Mouse (Mus musculus): ENCODE measurements at regions not wholly inside any gene's neighbourhood (a gene's known extent, or its start where the extent isn't known, plus 50 kb on each side); places are given as distances from the start of the nearest gene placed in this dataset.

DNA sequence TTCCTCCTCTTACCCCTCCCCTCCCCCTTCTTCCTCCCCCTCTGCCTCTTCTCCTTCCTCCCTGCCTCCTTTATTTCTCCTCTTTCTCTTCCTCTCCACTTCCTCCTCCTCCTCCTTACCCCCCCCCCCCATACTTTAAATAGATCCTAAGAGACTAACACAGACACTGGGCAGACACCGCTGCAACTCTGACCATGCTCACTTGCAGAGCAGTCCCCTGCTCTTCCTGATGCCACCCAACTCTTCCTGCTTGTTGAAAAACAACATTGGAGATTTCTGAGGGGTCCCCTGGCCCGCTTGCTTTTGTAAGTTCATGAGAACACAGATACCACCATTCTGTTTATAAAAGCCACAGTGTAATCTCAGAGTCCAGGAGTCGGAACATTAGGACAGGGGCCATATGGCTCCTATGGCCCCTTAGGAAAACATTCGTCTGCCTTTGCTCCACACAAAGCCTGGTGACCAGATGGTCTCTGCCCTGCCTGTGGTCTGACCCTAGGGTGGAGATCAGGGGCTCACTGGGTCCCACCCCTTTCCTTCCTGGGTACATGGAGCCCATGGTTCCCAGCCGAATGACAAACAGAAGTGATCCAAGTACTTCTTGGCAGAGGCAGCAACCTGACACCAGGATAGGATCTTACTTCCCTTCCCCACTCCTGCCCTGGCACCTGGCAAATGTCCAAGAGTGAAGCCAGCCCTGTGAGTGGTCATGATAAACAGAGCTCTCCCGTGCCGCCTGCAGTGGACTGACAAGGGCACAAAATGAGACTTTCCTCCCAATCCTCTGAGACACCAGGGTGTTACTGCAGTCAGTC is 123.1 kb downstream of the Ets2 start:
- 35% methylated on average over 7 of the region's 7 CpGs for WGBS
- ATAC-seq, result no peak

DNA sequence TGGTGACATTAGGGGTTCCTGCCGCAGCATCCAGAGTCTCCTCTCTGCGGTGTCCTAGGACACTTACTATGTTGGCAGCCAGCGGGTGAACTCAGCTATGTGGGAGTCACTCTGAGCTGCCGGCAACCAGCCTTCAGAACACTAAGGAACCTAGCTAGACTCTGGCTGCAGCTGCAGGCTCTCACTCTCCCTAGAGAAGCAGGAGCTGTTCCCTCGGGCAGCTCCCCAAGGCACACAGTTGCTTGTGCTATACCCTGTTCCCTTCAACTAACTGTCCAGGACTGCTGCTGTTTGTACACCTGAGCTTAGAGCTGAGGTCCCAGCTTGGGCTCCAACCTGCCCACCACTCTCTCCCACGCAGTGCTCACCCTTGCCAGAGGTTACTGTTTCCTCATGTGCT is 121.9 kb downstream of the Ets2 start:
- Histone ChIP-seq H3K4me1 (ENCODE audit: insufficient read depth) (peaks cover 7% of the 10 kb centered on the region; the same call in 1 of the 2 replicates), H3K9me3 (ENCODE audit: low read length) (no peaks in the 10 kb centered on the region), H3K27me3 (ENCODE audit: insufficient read depth, low read length) (no peaks in the 10 kb centered on the region), H3K9ac (no peak overlapping the region), H3K4me3 (ENCODE audit: low read depth, low read length) (no peak overlapping the region), H3K27ac (ENCODE audit: low read depth, low read length) (no peak overlapping the region), H3K4me2 (ENCODE audit: low read depth) (no peak overlapping the region), H3K36me3 (ENCODE audit: insufficient read depth) (no peaks in the 10 kb centered on the region)
- 75% methylated on average over 6 of the region's 6 CpGs for WGBS
- TF ChIP-seq CTCF (IDR thresholded peaks at IDR 0.05; ENCODE audit: low read depth), result no peak
- DNase-seq (no peak), ATAC-seq (no peak)

More for the DNA sequence above, 123.1 kb downstream of the Ets2 start:
- H3K4me1 ChIP-seq (ENCODE audit: insufficient read depth), result peaks cover 7% of the 10 kb centered on the region; the same call in 1 of the 2 replicates
- H3K4me3 ChIP-seq (ENCODE audit: low read depth, low read length), result no peak overlapping the region
- DNase-seq, result no peak
- H3K27me3 ChIP-seq (ENCODE audit: insufficient read depth, low read length), result no peaks in the 10 kb centered on the region
- no peak overlapping the region for H3K27ac ChIP-seq (ENCODE audit: low read depth, low read length)
- no peak for TF ChIP-seq CTCF (IDR thresholded peaks at IDR 0.05; ENCODE audit: low read depth)
- H3K9ac ChIP-seq, result no peak overlapping the region
- no peaks in the 10 kb centered on the region for H3K36me3 ChIP-seq (ENCODE audit: insufficient read depth)
- no peaks in the 10 kb centered on the region for H3K9me3 ChIP-seq (ENCODE audit: low read length)
- no peak overlapping the region for H3K4me2 ChIP-seq (ENCODE audit: low read depth)

DNA sequence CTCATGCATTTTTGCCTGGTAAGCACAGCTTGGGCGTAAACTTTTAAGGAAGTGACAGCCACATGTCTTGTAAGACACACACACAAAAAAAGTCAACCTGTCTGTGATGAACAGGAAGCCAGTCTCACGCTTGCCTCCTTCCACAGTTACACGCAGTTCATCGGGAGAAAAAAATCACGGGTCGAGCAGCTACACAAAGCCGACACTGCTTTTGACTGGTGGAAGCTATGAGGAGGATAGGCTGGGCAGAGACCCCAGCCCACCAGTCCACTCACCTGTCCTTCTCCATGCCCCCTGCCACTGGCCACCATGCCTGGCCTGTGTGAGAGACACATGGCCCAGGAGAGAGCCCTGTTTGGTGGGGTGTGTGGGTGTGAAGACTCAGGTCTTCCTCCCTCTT is 119.2 kb downstream of the Ets2 start:
- no peak for DNase-seq
- Histone ChIP-seq H3K4me1 (ENCODE audit: insufficient read depth) (peaks cover 7% of the 10 kb centered on the region; the same call in 1 of the 2 replicates), H3K9ac (no peak overlapping the region), H3K9me3 (ENCODE audit: low read length) (no peaks in the 10 kb centered on the region), H3K27me3 (ENCODE audit: insufficient read depth, low read length) (no peaks in the 10 kb centered on the region), H3K4me3 (ENCODE audit: low read depth, low read length) (no peak overlapping the region), H3K36me3 (ENCODE audit: insufficient read depth) (no peaks in the 10 kb centered on the region), H3K4me2 (ENCODE audit: low read depth) (no peak overlapping the region), H3K27ac (ENCODE audit: low read depth, low read length) (no peak overlapping the region)
- no peak for ATAC-seq
- WGBS, result 88% methylated on average over 7 of the region's 7 CpGs
- TF ChIP-seq CTCF (IDR thresholded peaks at IDR 0.05; ENCODE audit: low read depth), result no peak

DNA sequence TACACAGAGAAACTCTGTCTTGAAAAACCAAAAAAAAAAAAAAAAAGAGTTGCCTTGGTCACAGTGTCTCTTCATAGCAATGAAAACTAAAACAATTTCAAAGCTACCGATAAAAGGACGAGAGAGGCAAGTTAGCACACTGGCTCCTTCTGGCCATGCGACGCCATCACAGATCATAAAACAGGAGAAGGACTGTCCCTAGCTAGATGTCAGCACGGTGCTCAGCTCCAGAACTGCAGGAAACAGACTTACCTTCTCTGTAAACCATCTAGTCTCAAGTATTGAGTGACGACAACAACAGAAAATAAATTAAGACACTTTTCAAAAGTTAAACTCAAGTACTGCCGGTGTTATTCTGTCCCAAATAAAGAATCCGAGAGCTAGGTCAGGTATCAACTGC is 118.7 kb downstream of the Ets2 start:
- no peak for TF ChIP-seq CTCF (IDR thresholded peaks at IDR 0.05; ENCODE audit: low read depth)
- peaks cover 3% of the 10 kb centered on the region; the same call in 1 of the 2 replicates for H3K4me1 ChIP-seq (ENCODE audit: insufficient read depth)
- DNase-seq, result no peak
- 89% methylated on average over 8 of the region's 8 CpGs for WGBS
- no peaks in the 10 kb centered on the region for H3K36me3 ChIP-seq (ENCODE audit: insufficient read depth)
- no peak overlapping the region for H3K27ac ChIP-seq (ENCODE audit: low read depth, low read length)
- H3K9me3 ChIP-seq (ENCODE audit: low read length), result no peaks in the 10 kb centered on the region
- H3K9ac ChIP-seq, result no peak overlapping the region
- H3K4me3 ChIP-seq (ENCODE audit: low read depth, low read length), result no peak overlapping the region
- no peak for ATAC-seq
- no peak overlapping the region for H3K4me2 ChIP-seq (ENCODE audit: low read depth)
- H3K27me3 ChIP-seq (ENCODE audit: insufficient read depth, low read length), result no peaks in the 10 kb centered on the region

DNA sequence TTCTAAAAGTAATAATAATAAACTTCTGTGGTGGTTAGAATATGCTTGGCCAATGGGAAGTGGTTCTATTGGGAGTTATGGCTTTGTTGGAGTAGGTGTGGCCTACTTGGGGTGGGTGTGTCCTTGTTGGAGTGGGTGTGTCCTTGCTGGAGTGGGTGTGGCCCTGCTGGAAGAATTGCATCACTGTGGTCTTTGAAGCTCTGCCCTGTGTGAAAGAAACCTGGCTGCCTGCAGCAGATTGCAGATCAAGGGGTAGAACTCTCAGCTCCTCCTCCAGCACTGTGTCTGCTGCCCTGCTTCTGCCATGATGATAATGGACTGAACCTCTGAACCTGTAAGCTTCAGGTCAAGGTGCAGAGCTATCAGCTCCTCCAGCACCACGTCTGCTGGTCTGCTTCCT is 118.1 kb downstream of the Ets2 start:
- Histone ChIP-seq H3K9ac (no peak overlapping the region), H3K4me3 (ENCODE audit: low read depth, low read length) (no peak overlapping the region), H3K27me3 (ENCODE audit: insufficient read depth, low read length) (no peaks in the 10 kb centered on the region), H3K27ac (ENCODE audit: low read depth, low read length) (no peak overlapping the region), H3K36me3 (ENCODE audit: insufficient read depth) (no peaks in the 10 kb centered on the region), H3K9me3 (ENCODE audit: low read length) (no peaks in the 10 kb centered on the region), H3K4me1 (ENCODE audit: insufficient read depth) (no peaks in the 10 kb centered on the region; the same call in 1 of the 2 replicates), H3K4me2 (ENCODE audit: low read depth) (no peak overlapping the region)
- no peak for TF ChIP-seq CTCF (IDR thresholded peaks at IDR 0.05; ENCODE audit: low read depth)
- ATAC-seq, result no peak
- WGBS, result 79% methylated on average over 1 of the region's 1 CpGs
- no peak for DNase-seq

DNA sequence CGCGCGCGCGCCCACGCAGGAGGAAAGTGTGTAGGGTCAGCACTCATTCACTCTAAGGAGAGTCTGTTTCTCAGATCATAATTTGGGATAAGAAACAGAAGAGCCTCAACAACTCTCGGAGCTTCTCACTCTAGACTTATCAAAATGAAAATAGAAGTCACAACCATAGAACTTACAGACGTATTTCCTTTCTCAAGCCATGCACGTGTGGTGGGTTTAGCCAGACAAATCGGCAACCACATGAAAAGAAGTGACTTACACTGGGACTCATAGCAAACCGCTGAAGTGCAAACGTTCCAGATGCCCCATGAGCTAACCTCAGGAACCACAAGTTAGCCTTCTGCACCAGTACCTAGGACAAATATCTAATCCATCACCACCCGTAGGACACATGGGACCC is 114.1 kb downstream of the Ets2 start:
- no peaks in the 10 kb centered on the region for H3K27me3 ChIP-seq (ENCODE audit: insufficient read depth, low read length)
- no peak for TF ChIP-seq CTCF (IDR thresholded peaks at IDR 0.05; ENCODE audit: low read depth)
- WGBS, result 94% methylated on average over 13 of the region's 13 CpGs
- H3K27ac ChIP-seq (ENCODE audit: low read depth, low read length), result no peak overlapping the region
- 0 out of 2 replicates have a peak, but pooled peaks cover 3% of the 10 kb centered on the region for H3K4me1 ChIP-seq (ENCODE audit: insufficient read depth)
- no peaks in the 10 kb centered on the region for H3K36me3 ChIP-seq (ENCODE audit: insufficient read depth)
- H3K4me3 ChIP-seq (ENCODE audit: low read depth, low read length), result no peak overlapping the region
- DNase-seq (no peak), ATAC-seq (no peak)
- no peak overlapping the region for H3K9ac ChIP-seq
- H3K9me3 ChIP-seq (ENCODE audit: low read length), result no peaks in the 10 kb centered on the region
- no peak overlapping the region for H3K4me2 ChIP-seq (ENCODE audit: low read depth)

DNA sequence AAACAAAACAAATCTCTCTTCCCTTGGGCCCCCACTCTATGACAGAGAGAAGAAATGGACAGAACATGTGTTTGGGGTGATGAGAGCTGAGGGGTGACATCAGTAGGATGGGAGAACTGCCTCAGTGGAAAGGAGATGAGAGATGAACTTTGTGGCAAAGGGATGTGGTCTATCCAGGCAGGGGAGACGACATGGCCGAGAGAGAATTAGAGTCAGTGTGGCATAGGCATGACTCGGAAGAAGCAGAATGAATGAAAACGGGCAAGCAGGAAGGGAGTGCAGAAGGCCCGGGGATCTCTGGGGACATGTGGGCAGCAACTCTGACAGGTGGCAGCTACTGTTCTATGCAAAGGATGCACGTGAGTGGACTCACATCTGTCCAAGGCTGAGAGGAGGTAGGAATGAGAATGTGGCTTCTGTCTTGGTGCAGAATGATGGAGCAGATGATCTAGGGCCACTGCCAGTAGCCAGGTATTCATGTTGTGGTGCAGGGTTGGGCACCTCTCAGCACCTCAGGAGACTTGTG is 113.4 kb downstream of the Ets2 start:
- Histone ChIP-seq H3K9ac (no peak overlapping the region), H3K36me3 (ENCODE audit: insufficient read depth) (no peaks in the 10 kb centered on the region), H3K27me3 (ENCODE audit: insufficient read depth, low read length) (no peaks in the 10 kb centered on the region), H3K9me3 (ENCODE audit: low read length) (no peaks in the 10 kb centered on the region), H3K4me2 (ENCODE audit: low read depth) (no peak overlapping the region), H3K4me1 (ENCODE audit: insufficient read depth) (0 out of 2 replicates have a peak, but pooled peaks cover 3% of the 10 kb centered on the region), H3K27ac (ENCODE audit: low read depth, low read length) (no peak overlapping the region), H3K4me3 (ENCODE audit: low read depth, low read length) (no peak overlapping the region)
- no peak for TF ChIP-seq CTCF (IDR thresholded peaks at IDR 0.05; ENCODE audit: low read depth)
- no peak for ATAC-seq
- WGBS, result 90% methylated on average over 6 of the region's 6 CpGs
- no peak for DNase-seq
